Mouse (Mus musculus) cerebellum, adult 2 months (tissue): ENCODE measurements around the gene Cds1.

ENCODE experiments used
- CTCF ChIP-seq: fragments of 200-500 bp; IDR thresholded peaks from 2 replicates; pipeline ENCODE4 v1.5.1; 2011; ENCODE audit warnings: low read depth, mild to moderate bottlenecking, control low read depth, low read length, moderate library complexity, borderline replicate concordance; ENCODE audit not compliant: insufficient read depth
- POLR2A ChIP-seq: fragments of 200-500 bp; IDR thresholded peaks from 2 replicates; pipeline ENCODE4 v1.6.1; 2011; ENCODE audit warnings: low read length, control low read depth, borderline replicate concordance; ENCODE audit not compliant: insufficient read depth

GRCm38 (mm10) chr5:101740471-101741223 lies 24.3 kb upstream of the Cds1 start:
- no peak for TF ChIP-seq CTCF
- no peak for TF ChIP-seq POLR2A
